Mouse (Mus musculus) c-Kit-positive CD71-positive TER-119-positive erythroid progenitor cells, embryonic 14.5 days (primary cell): ENCODE measurements around the gene Pld4.

ENCODE experiments used
- DNase-seq: peaks from one replicate; pipeline ENCODE4 v3.0.0-alpha.2; 2013; ENCODE audit warnings: low spot score

Gene Pld4

DNA sequence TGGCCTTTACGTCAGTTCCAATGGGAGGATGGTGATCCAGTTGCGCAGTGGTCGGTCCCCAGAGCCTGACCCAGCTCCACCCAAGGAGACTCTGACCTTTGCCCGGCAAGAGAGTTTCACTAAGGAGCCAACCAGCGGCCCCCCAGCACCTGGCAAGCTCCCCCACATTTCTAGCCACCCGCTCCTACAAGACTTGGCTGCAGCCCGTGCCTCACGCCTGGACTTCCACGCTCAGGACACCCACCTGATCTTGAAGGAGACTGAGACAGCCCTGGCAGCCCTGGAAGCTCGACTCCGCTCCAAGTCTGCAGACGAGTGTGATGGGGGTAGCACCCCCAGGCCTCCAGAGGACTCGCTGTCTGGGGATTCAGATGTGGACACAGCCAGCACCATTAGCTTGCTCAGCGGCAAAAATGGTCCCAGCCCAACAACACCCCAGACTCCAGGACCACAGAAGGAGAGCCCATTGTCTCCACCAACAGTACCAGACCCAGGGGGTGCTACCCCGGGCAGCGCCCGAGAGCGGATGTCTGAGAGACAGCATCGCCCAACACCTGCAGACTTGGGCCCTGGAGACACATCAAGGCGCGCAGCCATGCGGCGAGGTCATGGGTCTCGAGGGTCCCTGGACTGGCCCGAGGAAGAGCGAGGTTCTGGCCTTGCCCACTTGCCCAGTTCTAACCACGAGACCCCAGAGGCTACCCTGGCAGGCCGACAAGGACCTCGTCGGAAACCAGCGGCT lies 22.0 kb upstream of the Pld4 start:
- no peak for DNase-seq

DNA sequence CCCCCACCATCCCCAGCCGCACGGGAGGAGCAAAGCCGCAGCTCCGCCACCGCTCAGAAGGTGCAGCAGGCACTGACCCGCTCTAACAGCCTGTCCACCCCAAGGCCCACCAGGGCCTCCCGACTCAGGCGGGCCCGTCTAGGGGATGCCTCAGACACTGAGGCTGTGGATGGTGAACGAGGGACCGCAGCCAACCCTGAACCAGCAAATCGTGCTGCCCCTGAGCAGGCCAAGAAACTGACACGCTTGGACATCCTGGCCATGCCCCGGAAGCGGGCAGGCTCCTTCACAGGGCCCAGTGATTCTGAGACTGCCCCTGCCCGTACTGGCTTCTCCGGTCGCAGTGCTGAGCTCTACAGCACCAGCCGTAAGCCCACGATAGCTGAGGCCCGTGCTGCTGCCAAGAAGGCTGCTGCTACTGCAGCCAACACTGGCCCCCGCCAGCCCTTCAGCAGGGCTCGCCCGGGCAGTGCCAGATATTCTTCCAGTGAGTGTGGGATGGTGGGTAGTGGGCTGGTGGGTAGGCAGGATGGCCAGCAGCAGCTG lies 21.4 kb upstream of the Pld4 start:
- no peak for DNase-seq

DNA sequence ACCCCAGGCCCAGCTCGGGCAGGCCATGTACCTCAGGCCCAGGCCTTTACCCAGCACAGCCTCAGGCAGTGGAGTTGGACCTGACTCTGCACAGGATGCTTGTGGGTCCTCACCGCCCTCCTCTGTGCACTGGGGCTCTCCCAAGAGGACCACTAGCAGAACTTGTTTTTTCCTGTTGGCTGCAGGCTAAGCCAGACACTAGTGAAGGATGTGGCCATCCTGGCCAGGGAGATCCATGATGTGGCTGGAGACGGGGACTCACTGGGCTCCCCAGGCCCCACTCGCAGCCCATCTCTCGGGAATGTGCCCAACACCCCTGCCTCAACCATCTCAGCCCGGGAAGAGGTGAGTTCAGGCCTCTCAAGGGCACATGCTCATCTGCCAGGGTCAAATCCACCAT lies 17.7 kb upstream of the Pld4 start:
- no peak for DNase-seq

DNA sequence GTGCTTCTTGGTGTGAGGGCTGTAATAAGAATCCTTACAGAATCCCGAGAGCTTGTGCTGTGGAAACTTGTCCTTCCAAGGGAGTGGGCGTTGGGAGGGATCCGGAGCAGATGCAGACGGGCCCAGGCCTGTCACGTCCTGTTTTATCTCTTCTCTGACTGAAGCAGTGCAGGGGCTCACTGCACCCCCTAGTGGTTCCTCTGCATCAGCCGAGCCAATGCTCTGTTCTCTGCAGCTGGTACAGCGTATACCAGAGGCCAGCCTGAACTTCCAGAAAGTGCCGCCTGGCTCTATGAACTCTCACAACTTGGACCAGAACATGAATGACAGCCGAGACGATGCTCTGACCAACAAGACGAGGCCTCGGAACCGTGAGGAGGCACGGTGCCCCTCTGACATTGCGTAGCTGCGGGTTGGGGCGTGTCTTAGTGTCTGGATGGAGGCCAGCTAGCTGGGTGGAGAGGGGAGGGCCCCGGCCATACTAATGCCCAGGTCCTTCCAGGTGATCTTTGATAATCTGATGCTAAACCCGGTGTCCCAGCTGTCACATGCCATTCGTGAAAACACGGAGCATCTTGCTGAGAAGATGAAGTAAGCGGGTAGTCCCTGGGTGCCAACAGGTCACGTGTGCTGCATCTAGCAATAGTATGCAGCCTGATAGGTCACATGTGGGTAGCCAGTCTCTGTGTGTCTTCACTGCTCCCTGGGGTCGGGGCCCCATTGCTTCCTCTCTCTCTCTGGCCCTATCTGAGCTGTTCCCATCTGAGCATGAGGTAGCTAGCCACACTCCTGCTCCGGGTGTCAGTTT lies 17.1 kb upstream of the Pld4 start:
- peak; percentile 48 for DNase-seq

DNA sequence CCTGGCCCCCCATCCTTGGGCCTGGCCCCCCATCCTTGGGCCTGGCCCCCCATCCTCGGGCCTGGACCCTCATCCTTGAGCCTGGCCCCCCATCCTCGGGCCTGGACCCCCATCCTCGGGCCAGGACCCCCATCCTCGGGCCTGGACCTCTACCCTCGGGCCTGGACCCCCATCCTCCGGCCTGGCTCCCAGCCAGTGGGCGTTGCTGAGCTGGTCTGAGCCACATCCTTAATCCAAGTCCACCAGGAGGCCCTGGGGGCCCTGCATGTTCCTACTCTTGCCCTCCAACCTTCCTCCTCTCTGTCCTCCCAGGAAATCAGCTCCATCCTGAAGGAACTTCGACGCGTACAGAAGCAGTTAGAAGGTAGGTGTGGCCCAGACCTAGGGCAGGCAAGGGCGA lies 16.2 kb upstream of the Pld4 start:
- no peak for DNase-seq

DNA sequence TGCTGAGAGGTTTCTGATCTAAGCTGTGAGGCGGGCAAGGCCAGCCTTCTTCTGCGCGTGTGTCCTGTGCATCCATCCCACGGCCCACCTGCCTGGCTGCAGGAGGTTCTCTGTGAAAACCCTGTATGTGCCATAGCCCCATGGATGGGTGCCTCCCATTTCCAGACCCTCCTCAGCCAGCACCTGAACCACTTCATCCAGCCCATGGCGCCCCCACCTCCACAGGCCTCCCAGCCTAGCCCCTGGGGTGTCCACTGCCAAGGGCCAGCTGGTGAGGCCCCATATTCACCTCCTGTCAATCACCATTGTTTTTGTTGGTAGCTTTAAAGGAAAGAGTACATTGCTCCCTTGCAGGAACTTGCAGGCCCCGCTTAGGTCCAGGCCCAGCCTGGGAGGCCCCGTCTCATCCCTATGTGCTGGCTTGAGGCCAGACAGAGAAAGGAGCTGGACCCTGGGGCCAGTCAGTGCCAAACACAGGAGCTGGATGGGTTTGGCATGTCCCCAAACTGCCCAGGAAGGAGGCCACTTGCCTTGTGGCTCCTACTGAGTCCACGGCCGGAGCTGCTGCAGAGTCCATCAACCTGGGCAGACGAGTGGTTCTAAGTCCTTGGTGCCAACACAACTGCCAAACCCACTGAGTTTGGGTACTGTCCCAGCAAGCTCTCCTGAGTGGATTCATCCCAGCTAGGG lies 15.4 kb upstream of the Pld4 start:
- no peak for DNase-seq

DNA sequence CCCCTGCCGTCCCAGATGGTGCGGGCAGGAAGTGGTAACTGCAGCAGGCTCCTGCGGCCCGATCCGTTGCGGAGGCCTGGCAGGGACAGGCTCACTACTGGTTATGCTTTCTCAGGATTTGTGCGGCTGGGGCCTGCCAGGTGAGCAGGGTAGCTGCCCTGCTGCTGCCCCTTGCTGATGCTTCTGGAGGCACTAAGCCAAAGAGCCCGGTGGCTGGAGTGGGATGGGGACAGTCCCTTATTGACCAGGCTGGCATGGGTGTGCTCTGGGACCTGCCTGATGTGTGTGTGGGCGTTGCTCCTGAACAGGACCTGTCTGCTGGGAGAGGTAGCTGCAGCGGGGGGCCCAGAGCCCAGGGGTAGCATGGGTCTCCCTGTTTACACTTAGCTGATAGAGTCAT lies 14.7 kb upstream of the Pld4 start:
- no peak for DNase-seq

DNA sequence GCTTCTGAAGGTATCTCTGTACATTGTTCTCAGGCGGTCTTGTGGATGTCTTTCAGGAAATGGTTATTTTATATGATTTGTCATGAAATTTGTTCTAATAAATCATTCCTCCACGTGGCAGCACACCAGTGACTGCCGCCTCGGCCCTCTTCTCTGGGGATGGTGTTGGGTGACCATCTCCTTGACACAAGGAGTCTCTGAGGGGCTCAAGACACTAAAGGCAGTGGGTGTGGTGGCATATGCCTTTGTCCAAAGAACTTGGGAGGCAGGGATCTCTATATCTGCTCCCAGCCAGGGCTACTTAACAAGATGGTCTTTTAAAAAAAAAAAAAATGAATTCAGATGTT lies 14.0 kb upstream of the Pld4 start:
- DNase-seq = no peak

DNA sequence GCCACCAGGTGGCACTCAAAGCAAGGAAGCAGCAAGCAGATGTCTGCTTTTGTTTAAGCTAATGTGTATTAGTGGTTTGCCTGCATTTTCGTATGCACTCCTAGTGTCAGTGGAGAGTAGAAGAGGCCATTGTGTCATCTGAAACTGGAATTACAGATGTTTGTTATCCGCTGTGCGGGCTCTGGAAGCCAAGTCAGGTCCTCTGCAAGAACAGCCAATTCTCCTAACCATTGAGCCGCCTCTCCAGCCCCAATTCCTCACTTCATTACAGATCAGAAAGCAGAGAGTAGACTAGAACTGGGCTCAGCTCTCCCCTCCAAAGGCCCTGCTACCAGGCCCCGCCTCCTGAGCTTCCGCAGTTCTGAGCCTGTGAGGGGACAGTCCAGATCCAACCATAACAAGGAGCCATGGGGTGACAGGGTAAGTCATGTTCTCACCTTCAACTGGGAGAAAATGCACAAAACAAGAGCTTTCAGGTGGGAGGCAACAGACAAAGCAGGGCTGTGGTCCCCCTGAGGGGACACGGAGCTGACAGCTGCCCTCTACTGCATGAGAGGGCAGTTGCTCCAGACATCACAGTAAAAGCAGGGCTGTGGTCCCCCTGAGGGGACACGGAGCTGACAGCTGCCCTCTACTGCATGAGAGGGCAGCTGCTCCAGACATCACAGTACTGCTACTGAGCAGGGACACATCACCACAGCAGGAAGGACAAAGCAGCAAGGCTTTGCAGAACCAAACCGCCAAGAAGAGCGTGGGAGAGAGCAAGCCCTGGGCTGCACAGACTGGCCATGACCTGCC lies 13.4 kb upstream of the Pld4 start:
- peak; percentile 21 for DNase-seq

DNA sequence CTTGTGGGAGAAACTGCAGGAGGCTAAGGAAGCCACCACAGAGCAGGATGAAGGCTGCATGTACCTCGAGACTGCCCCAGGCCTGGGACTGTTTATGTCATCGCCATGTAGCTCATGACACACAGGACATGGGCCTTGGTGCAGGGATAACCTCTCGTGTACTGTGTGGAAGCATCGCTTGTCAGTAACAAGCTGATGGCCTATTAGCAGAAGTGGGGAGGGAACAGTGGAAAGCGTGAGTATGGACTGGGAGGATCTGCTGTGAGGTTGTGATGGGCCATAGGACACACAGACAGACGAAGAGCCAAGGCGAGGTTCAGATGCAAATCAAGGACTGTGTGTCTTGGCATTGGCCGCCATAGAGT lies 12.9 kb upstream of the Pld4 start:
- DNase-seq = no peak

DNA sequence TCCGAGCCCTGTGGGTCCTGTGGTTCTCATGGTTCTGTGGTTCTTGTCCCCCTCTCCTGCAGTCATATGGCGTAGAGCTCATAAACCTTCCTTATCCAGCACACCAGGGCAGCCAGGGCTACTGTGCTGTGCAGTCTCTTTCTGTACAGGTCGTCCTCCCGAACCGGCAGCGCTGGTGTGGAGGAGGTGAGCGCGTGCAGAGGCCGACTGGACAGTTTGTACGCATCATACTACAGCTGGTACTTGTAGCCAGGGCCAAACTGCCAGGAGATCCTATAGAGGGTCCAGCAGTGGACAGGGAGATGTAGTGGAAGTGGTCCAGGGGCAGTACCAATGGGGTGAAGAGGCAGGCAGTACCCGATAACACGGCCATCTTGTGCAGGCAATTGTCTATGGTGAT lies 9.5 kb upstream of the Pld4 start:
- no peak for DNase-seq

DNA sequence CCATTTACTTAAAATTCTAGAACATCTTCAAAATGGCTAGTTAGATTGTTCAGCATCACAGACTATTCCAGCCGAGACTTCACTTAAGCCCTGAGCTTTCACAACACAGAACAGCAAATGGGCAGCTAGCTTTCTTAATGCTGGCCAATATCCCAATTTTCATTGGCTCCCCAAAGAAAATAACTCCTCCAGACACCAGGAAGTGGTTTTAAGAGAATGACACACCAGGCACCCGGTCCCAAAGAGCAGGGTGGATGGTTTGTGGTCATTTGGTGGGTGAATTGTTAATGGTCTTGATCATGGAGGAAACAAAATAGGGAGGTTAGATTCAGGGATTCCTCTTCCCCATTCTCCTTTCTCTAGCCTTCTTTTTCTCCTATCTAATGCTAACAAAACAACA lies 8.1 kb upstream of the Pld4 start:
- DNase-seq = no peak

DNA sequence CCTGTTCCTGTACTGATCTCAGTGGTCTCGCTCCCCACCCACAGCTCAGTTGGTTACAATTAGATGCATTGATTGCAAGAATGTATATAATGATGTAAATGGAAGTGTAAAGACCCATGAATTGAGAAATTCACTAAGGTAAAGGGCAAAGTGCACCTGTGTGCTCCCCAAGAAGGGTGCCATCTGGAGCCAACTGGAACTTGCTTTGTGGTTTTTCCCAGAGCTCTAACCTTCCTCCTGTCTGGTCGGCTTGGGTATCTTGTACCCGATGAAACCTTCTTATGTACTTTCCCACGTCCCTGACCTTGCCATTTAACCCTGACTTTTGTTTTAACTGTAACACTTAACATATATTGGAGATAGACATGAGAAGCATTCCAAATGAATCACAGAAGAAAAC lies 4.6 kb upstream of the Pld4 start:
- no peak for DNase-seq

DNA sequence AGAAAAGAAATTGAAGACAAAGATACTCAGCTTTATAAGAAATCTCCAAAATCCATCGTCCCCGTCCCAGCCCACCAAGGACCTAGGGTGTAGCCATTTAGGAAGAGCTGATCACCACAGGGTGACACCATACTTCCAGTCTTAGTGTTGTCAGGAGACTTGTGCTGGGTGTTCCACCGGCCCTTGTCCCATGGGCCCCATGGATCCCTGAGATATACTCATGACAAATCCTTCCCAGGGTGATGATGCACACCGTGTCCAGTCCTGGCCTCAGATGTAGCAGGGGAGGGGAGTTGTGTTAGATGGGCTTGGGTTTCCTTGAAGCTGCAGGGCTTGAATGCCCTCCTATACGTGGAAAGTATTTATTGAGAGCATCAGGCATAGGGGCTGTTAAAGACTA lies 2.6 kb upstream of the Pld4 start:
- DNase-seq = no peak

DNA sequence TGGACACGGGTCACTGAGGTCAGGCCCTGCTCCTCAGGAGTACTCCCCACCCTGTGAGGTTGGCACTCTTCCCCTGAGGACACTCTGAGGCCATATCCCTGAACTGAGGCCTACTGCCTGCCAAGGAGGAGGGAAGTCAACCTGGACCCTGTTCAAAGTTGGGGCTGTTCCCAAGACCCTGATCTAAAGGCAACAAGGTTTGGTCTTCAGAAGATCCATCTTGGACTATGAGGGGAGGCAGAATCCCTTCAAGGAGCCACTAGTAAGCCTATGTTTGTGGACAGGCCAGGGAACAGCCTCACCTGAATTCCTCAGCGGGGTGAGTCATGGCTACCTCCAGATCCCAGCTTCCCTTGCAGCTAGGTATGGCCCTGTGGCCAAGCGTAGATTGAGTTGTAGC lies 984 bp upstream of the Pld4 start:
- no peak for DNase-seq

DNA sequence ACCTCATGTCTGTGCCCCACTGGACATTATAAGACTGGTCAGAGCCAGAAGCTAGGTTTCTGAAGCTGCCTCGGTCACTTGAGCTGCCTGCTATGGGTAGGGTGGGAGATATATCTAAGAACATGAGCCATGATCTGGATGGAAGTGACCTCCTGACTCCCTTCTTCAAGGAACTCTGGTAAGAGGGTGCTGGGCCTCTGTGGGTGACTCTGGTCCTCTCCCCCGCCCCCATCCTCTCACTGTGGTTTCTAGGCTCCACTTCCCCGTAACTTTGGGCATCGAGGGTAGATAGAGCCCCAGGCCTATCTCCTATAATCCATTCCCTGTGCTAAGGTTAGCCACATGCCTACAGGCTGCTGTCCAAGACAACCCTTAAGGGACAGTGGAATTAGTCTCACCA lies 956 bp downstream of the Pld4 start:
- no peak for DNase-seq

DNA sequence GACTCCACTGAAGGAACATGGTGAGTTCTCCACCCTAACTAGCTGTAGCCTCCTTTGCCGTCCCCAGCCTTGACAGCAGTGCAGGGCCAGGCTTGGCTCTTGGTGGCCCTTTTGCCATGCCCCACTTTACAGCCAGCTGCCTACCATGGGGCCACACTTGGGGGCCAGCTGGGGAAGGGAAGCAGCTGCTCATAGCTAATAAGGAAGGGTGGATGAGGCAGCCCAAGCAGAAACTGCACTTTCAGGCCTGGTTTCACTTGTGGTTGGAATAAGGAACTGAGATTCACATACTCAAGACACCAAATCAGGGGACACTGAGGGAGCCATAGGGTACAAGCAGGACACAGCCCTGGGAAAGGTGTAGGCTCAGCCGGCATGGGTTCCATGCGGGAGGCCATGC lies 1.6 kb downstream of the Pld4 start:
- no peak for DNase-seq

DNA sequence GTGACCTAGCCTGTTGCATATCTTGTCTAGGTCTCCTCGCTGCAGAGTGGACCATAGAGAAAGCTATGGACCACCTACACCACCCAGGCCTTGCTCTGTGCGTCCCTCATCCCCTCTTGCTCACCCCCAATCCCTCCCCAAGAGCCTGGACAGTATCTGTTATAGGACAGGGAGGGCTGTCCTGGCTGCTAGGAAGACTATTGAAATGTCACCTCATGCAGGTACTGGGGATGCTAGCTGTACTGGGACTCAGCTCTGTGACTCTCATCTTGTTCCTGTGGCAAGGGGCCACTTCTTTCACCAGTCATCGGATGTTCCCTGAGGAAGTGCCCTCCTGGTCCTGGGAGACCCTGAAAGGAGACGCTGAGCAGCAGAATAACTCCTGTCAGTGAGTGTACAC lies 2.7 kb downstream of the Pld4 start:
- DNase-seq = no peak

DNA sequence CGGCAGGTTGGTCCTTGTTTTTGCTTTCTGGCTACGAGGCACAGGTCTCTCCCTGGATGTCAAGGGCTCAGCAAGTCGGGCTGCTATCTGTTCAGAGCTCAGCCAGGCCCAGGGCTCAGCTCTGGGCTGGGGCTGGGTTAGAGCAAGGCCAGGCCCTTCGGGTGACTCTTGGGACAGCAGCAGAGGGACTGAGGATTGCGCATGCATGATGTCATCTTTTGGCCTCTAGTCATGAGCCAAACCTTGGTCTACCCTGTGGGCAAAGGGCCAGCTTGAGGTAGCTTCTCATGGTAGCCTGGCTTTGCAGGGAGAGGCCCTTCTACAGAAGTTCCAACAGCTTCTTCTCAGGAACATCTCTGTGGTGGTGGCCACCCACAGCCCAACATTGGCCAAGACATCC lies 3.7 kb downstream of the Pld4 start:
- DNase-seq = no peak

DNA sequence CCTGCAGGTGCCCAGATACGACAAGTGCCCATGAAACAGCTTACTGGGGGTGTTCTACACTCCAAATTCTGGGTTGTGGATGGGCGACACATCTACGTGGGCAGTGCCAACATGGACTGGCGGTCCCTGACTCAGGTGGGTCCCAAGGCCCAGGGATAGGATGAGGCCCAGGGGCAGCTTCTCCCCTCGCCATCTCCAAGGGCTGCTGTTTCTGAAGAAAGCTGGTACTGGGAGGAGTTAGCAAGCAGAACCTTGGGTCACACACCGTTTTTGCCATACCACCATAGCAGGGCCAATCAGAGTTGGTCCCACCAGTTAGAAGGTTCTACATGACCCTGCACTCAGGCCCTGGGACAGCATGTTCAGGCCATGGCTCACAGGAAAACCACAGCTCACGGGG lies 4.5 kb downstream of the Pld4 start:
- no peak for DNase-seq

DNA sequence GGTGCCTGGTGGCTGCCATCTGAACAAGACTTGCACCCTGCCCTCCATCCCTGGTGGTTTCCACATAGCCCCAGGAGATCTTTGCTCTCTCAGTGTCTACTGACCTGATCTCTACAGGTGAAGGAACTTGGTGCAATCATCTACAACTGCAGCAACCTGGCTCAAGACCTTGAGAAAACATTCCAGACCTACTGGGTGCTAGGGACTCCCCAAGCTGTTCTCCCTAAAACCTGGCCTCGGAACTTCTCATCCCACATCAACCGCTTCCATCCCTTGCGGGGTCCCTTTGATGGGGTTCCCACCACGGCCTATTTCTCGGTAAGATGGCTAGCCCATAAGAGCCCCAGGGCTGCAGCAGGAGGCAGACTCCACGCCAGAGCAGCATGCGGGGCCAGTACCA lies 6.1 kb downstream of the Pld4 start:
- DNase-seq = no peak
